In the genomic region with DNA sequence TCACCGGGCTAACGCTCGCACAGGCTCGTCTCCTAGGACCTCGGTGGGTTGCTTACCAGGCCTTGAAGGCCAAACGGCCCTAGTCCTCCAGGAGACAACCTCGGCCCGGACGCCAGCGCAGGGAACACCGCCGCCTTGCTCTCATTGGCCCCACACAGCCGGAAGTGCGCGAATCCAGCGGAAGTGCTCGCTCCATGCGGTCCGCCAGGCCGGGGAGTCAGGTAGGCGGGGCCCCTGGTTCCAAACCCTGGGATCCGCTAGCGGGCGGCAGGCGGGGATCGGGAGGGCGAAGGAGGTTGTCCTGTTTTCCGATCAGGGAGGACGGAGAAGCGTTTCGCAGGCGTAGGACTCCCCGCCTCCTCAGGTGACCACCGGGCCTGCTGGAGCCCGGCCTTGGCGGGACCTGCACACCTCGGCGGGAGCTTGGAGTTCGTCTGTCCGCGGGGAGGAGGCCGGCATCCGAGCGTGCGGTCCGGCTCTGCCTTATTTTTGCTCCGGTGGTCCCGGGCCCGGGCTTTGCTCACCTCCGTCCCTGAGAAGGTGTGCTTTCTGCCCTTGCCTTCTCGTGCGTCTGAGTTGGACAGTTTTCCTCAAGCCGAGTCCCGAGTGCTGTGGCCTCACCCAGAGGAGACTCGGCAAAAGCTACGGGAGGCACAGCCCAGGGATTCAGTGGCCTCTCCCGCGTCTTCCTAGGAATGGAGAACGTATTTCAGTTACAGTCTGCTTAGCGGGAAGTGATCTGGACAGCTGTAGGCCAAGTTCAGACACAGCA, we compare ENCODE assay signal across 7 mouse cellular contexts. TPM values are rescaled to one million over a fixed set of nuclear protein-coding genes. Genes with fewer than 3 reads are reported as not detected.
DNase-seq lines count a peak whose midpoint lies in the region; ATAC-seq lines count a peak whose summit lies in the region.

TSS of gene Nmnat1 (minus strand) at position 150 of the 772 bp plus-strand sequence.
TSS of gene Lzic (plus strand) at position 177 of the 772 bp plus-strand sequence.

- H3K27ac ChIP-seq in embryonic facial prominence, embryonic 11.5 days (replicated peaks; ENCODE audit: low read depth, low read length) = peak within 1 kb of the TSS; percentile 62
- peak within 1 kb of the TSS; percentile 72 for H3K27ac ChIP-seq in limb, embryonic 11.5 days (replicated peaks; ENCODE audit: low read depth, low read length)
- H3K27ac ChIP-seq in midbrain, embryonic 14.5 days (replicated peaks; ENCODE audit: low read depth, low read length) = peak within 1 kb of the TSS; percentile 70

- H3K9me3 ChIP-seq in embryonic facial prominence, embryonic 11.5 days (replicated peaks; ENCODE audit: control insufficient read depth, low read length) = no peaks in the 10 kb centered on the region
- no peaks in the 10 kb centered on the region for H3K9me3 ChIP-seq in limb, embryonic 11.5 days (ENCODE audit: control insufficient read depth, low read length)
- no peaks in the 10 kb centered on the region for H3K9me3 ChIP-seq in midbrain, embryonic 14.5 days (ENCODE audit: control insufficient read depth, low read length)

- peaks cover 10% of the 10 kb centered on the region for H3K36me3 ChIP-seq in embryonic facial prominence, embryonic 11.5 days (replicated peaks; ENCODE audit: control insufficient read depth, insufficient read depth, low read depth, low read length)
- peaks cover 16% of the 10 kb centered on the region for H3K36me3 ChIP-seq in limb, embryonic 11.5 days (ENCODE audit: control insufficient read depth, insufficient read depth, low read length)
- H3K36me3 ChIP-seq in midbrain, embryonic 14.5 days (ENCODE audit: control insufficient read depth, insufficient read depth, low read length) = peaks cover 30% of the 10 kb centered on the region

- H3K4me3 ChIP-seq in embryonic facial prominence, embryonic 11.5 days (ENCODE audit: low read depth, low read length) = peak within 1 kb of the TSS; percentile 82
- peak within 1 kb of the TSS; percentile 76 for H3K4me3 ChIP-seq in limb, embryonic 11.5 days (ENCODE audit: low read depth, low read length)
- H3K4me3 ChIP-seq in midbrain, embryonic 14.5 days (replicated peaks; ENCODE audit: low read depth, low read length) = peak within 1 kb of the TSS; percentile 71

- no peaks in the 10 kb centered on the region for H3K4me1 ChIP-seq in embryonic facial prominence, embryonic 11.5 days (ENCODE audit: control insufficient read depth, insufficient read depth, low read length)
- 0 out of 2 replicates have a peak, but pooled peaks cover 4% of the 10 kb centered on the region for H3K4me1 ChIP-seq in limb, embryonic 11.5 days (ENCODE audit: control insufficient read depth, insufficient read depth, low read length)
- H3K4me1 ChIP-seq in midbrain, embryonic 14.5 days (ENCODE audit: control insufficient read depth, insufficient read depth, low read length) = peaks cover 13% of the 10 kb centered on the region

- peak; percentile 98 for DNase-seq in adrenal gland, postnatal 14 days
- peak; percentile 97 for DNase-seq in embryonic facial prominence, embryonic 11.5 days (ENCODE audit: low spot score)
- peak; percentile 99 for DNase-seq in heart, adult 11 months
- peak; percentile 93 for DNase-seq in kidney, adult 18-20 months
- peak; percentile 97 for DNase-seq in limb, embryonic 11.5 days (ENCODE audit: low spot score)
- peak; percentile 96 for DNase-seq in midbrain, embryonic 14.5 days
- peak; percentile 75 to 85 for DNase-seq in spleen, adult 18-20 months

- H3K9ac ChIP-seq in embryonic facial prominence, embryonic 11.5 days (replicated peaks; ENCODE audit: low read length) = peak within 1 kb of the TSS; percentile 76
- H3K9ac ChIP-seq in limb, embryonic 11.5 days (ENCODE audit: low read length) = peak within 1 kb of the TSS; percentile 61
- peak within 1 kb of the TSS; percentile 72 for H3K9ac ChIP-seq in midbrain, embryonic 14.5 days (replicated peaks; ENCODE audit: low read length)

- peak within 1 kb of the TSS; percentile 80 for H3K4me2 ChIP-seq in embryonic facial prominence, embryonic 11.5 days (ENCODE audit: low read depth, low read length)
- H3K4me2 ChIP-seq in limb, embryonic 11.5 days (ENCODE audit: low read depth, severe bottlenecking) = peak within 1 kb of the TSS; percentile 67
- H3K4me2 ChIP-seq in midbrain, embryonic 14.5 days (ENCODE audit: low read length) = peak within 1 kb of the TSS; percentile 60

- peak; percentile 96 for ATAC-seq in embryonic facial prominence, embryonic 11.5 days (replicated peaks; ENCODE audit: insufficient number of reproducible peaks, low FRiP score, low TSS enrichment, low read depth)
- peak; percentile 97 for ATAC-seq in limb, embryonic 11.5 days (ENCODE audit: insufficient number of reproducible peaks, low FRiP score, low TSS enrichment, low read depth)
- peak; percentile 97 for ATAC-seq in midbrain, embryonic 14.5 days (ENCODE audit: low FRiP score, low TSS enrichment)

- H3K27me3 ChIP-seq in embryonic facial prominence, embryonic 11.5 days (ENCODE audit: control insufficient read depth, insufficient read depth, low read length) = no peaks in the 10 kb centered on the region
- H3K27me3 ChIP-seq in limb, embryonic 11.5 days (ENCODE audit: control insufficient read depth, insufficient read depth, low read length) = no peaks in the 10 kb centered on the region
- no peaks in the 10 kb centered on the region for H3K27me3 ChIP-seq in midbrain, embryonic 14.5 days (ENCODE audit: control insufficient read depth, insufficient read depth, low read length)

- under 1% methylated on average over 60 of the region's 60 CpGs for WGBS in embryonic facial prominence, embryonic 11.5 days
- WGBS in limb, embryonic 11.5 days = under 1% methylated on average over 60 of the region's 60 CpGs
- under 1% methylated on average over 60 of the region's 60 CpGs for WGBS in midbrain, embryonic 14.5 days

RNA-seq across cellular contexts. Expression of gene Nmnat1, which starts in this region (rescaled TPM):
- total RNA-seq in adrenal gland, postnatal 14 days (2021) = 16.1 and 17.9 TPM in 2 replicates
- polyA plus RNA-seq in embryonic facial prominence, embryonic 11.5 days (2014; fragmentation: Nextera tagmentation; extraction: Ambion mirVana) = 12.2 and 12.3 TPM in 2 replicates
- polyA plus RNA-seq in limb, embryonic 11.5 days (2014; fragmentation: Nextera tagmentation; extraction: Ambion mirVana) = 15.8 and 16.5 TPM in 2 replicates
- polyA plus RNA-seq in midbrain, embryonic 14.5 days (2014; fragmentation: Nextera tagmentation; extraction: Ambion mirVana) = 5.6 and 9.4 TPM in 2 replicates

RNA-seq across cellular contexts. Expression of gene Lzic, which starts in this region (rescaled TPM):
- total RNA-seq in adrenal gland, postnatal 14 days (2021) = 32.5 and 35.6 TPM in 2 replicates
- polyA plus RNA-seq in embryonic facial prominence, embryonic 11.5 days (2014; fragmentation: Nextera tagmentation; extraction: Ambion mirVana) = 58.5 and 61.2 TPM in 2 replicates
- 61.5 and 64.6 TPM in 2 replicates for polyA plus RNA-seq in limb, embryonic 11.5 days (2014; fragmentation: Nextera tagmentation; extraction: Ambion mirVana)
- 48.9 and 49.7 TPM in 2 replicates for polyA plus RNA-seq in midbrain, embryonic 14.5 days (2014; fragmentation: Nextera tagmentation; extraction: Ambion mirVana)

Comparison
In these comparisons a context has a peak if more than half of its experiments do, and no peak if none do; other contexts are left out.
1. Peak in every context shown above with its lines: DNase-seq, ATAC-seq, H3K4me3 ChIP-seq and H3K27ac ChIP-seq.